Mouse (Mus musculus) ZHBTc4 (cell line): ENCODE results near the gene Pml.

Experiments used
- DNase-seq: peaks from one replicate; pipeline ENCODE4 v3.0.0-alpha.2; 2011; ENCODE audit warnings: low read depth, low spot score

Pml gene

GRCm38 (mm10) chr9:58249592-58250192 is at the start of gene Pml:
Gene Pml (minus strand): TSS chr9:58249786.
- DNase-seq, result peak; percentile 89

- DNase-seq, result no peak
Observed at GRCm38 (mm10) chr9:58297961-58298477, 48.4 kb upstream of the Pml start.

- DNase-seq, result no peak
Observed at GRCm38 (mm10) chr9:58297065-58297464, 47.5 kb upstream of the Pml start.

- DNase-seq, result peak; percentile 80
Observed at GRCm38 (mm10) chr9:58295766-58296361, 46.3 kb upstream of the Pml start.

- no peak for DNase-seq
Observed at GRCm38 (mm10) chr9:58295345-58295744, 45.8 kb upstream of the Pml start.

- no peak for DNase-seq
Observed at GRCm38 (mm10) chr9:58294527-58294926, 44.9 kb upstream of the Pml start.

GRCm38 (mm10) chr9:58289901-58290300 is 40.3 kb upstream of the Pml start:
- DNase-seq, result no peak

GRCm38 (mm10) chr9:58289090-58289489 is 39.5 kb upstream of the Pml start:
- DNase-seq, result no peak

GRCm38 (mm10) chr9:58283431-58283830 is 33.8 kb upstream of the Pml start:
- no peak for DNase-seq

- DNase-seq, result peak; percentile 81
Observed at GRCm38 (mm10) chr9:58281597-58281996, 32.0 kb upstream of the Pml start.

GRCm38 (mm10) chr9:58280259-58281109 is 30.9 kb upstream of the Pml start:
- peak; percentile 98 for DNase-seq

- DNase-seq, result peak; percentile 97
Observed at GRCm38 (mm10) chr9:58279780-58280179, 30.2 kb upstream of the Pml start.

- DNase-seq, result peak; percentile 98
Observed at GRCm38 (mm10) chr9:58278821-58279723, 29.5 kb upstream of the Pml start.

- peak; percentile 41 for DNase-seq
Observed at GRCm38 (mm10) chr9:58278313-58278712, 28.7 kb upstream of the Pml start.

GRCm38 (mm10) chr9:58276346-58276745 is 26.8 kb upstream of the Pml start:
- peak; percentile 34 for DNase-seq

GRCm38 (mm10) chr9:58275797-58276196 is 26.2 kb upstream of the Pml start:
- no peak for DNase-seq

- DNase-seq, result peak; percentile 91
Observed at GRCm38 (mm10) chr9:58275115-58275774, 25.7 kb upstream of the Pml start.

GRCm38 (mm10) chr9:58274626-58275025 is 25.0 kb upstream of the Pml start:
- DNase-seq, result no peak

GRCm38 (mm10) chr9:58274101-58274604 is 24.6 kb upstream of the Pml start:
- peak; percentile 91 for DNase-seq

- no peak for DNase-seq
Observed at GRCm38 (mm10) chr9:58272855-58273254, 23.3 kb upstream of the Pml start.
